Mouse (Mus musculus) spleen, postnatal 4 days (tissue): ENCODE data around the gene Gab1.

Source experiments
- DNase-seq, 2 experiments: peaks; one replicate each; pipeline ENCODE4 v3.0.0; 2022; ENCODE audit warnings: low spot score in 2 of 2

Gene Gab1

GRCm38 (mm10) chr8:80810442-80810841 is 69.9 kb downstream of the Gab1 start:
- no peak for DNase-seq

GRCm38 (mm10) chr8:80807807-80808505 is 72.4 kb downstream of the Gab1 start:
- DNase-seq, result no peak

- no peak for DNase-seq
Measured at GRCm38 (mm10) chr8:80804066-80804619, 76.2 kb downstream of the Gab1 start.

GRCm38 (mm10) chr8:80798778-80799177 is 81.5 kb downstream of the Gab1 start:
- DNase-seq, result no peak

- DNase-seq, result no peak
Measured at GRCm38 (mm10) chr8:80798198-80798777, 82.0 kb downstream of the Gab1 start.

GRCm38 (mm10) chr8:80796070-80796469 is 84.2 kb downstream of the Gab1 start:
- DNase-seq, result no peak

- DNase-seq, result no peak
Measured at GRCm38 (mm10) chr8:80794585-80795509, 85.5 kb downstream of the Gab1 start.

GRCm38 (mm10) chr8:80793791-80794515 is 86.4 kb downstream of the Gab1 start:
- DNase-seq, result no peak

- no peak for DNase-seq
Measured at GRCm38 (mm10) chr8:80792214-80792613, 88.1 kb downstream of the Gab1 start.

- DNase-seq, result no peak
Measured at GRCm38 (mm10) chr8:80789324-80789723, 91.0 kb downstream of the Gab1 start.

- DNase-seq, result no peak
Measured at GRCm38 (mm10) chr8:80784559-80784958, 95.8 kb downstream of the Gab1 start.

- no peak for DNase-seq
Measured at GRCm38 (mm10) chr8:80783271-80783670, 97.0 kb downstream of the Gab1 start.

GRCm38 (mm10) chr8:80781338-80781737 is 99.0 kb downstream of the Gab1 start:
- DNase-seq, result no peak

- no peak for DNase-seq
Measured at GRCm38 (mm10) chr8:80780271-80780670, 100.0 kb downstream of the Gab1 start.

- no peak for DNase-seq
Measured at GRCm38 (mm10) chr8:80776436-80776835, 103.9 kb downstream of the Gab1 start.

- no peak for DNase-seq
Measured at GRCm38 (mm10) chr8:80772732-80773460, 107.4 kb downstream of the Gab1 start.

- DNase-seq, result no peak
Measured at GRCm38 (mm10) chr8:80768451-80768850, 111.9 kb downstream of the Gab1 start.

GRCm38 (mm10) chr8:80753017-80753715 is 127.2 kb downstream of the Gab1 start:
- peak; percentile 70 to 87 for DNase-seq

GRCm38 (mm10) chr8:80752429-80752828 is 127.9 kb downstream of the Gab1 start:
- DNase-seq, result peak in 1 of 2 experiments; percentile 51

- peak in 1 of 2 experiments; percentile 38 for DNase-seq
Measured at GRCm38 (mm10) chr8:80749091-80749490, 131.2 kb downstream of the Gab1 start.
